Mouse (Mus musculus) brain, embryonic 14.5 days (tissue): ENCODE results near the gene Omd.

ENCODE experiments used
- CTCF ChIP-seq: fragments of 200-500 bp; IDR thresholded peaks from 2 replicates; pipeline ENCODE4 v1.5.1; 2012; ENCODE audit warnings: inconsistent platforms, mild to moderate bottlenecking, moderate library complexity, borderline replicate concordance; ENCODE audit not compliant: insufficient read depth, insufficient read length; ENCODE audit errors: extremely low read depth
- POLR2A ChIP-seq: fragments of 200-500 bp; IDR thresholded peaks from 2 replicates; pipeline ENCODE4 v1.6.1; 2012; ENCODE audit warnings: mild to moderate bottlenecking, inconsistent platforms, borderline replicate concordance; ENCODE audit not compliant: poor library complexity, insufficient read depth, insufficient read length, severe bottlenecking; ENCODE audit errors: extremely low read depth

DNA sequence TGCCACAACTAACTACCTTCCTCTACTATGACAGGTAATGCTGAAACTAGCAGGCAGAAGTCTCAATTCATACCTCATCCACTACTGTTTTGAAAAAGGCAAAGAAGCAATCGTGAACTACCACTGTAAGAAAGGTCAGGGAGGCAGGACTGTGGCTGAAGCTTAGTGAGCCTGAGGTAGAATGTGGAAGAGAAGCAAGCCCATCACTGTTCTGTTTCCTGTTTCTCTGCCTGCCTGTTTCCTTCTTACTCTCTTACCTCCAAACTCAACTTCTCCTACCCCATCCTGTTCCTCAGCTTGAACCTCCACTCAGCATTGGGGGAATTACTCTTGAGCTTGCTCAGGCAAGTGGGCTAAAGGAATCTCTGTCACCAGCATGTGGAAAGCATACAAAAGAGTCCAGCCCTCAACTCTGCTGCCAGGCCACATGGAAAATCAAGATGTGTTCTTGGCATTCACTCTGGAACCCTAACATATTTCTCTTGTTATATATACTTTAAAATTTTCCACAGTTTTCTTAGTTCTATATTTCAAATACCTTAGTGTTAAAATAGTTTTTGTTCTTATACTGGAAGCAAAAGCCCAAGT lies 34.6 kb upstream of the Omd start:
- TF ChIP-seq CTCF = no peak
- TF ChIP-seq POLR2A = no peak
